Mouse (Mus musculus): ENCODE data around the gene Mdga2. TPM values are rescaled to one million over a fixed set of nuclear protein-coding genes. Genes with fewer than 3 reads are reported as not detected.

The Mdga2 gene
- total and polyA plus RNA-seq, 3 experiments, result 2.1 TPM; not detected in 2

GRCm38 (mm10) chr12:66888636-66889035 is 333.7 kb downstream of the Mdga2 start:
- no peak overlapping the region for H3K4me3 ChIP-seq (ENCODE audit: control insufficient read depth in 1 of 2, insufficient read depth in 1 of 2, low read depth in 2 of 2, low read length in 2 of 2)

GRCm38 (mm10) chr12:66866199-66866598 is 356.1 kb downstream of the Mdga2 start:
- no peaks in the 10 kb centered on the region for H3K9me3 ChIP-seq (replicated peaks; ENCODE audit: insufficient read depth, low read length)
- H3K27me3 ChIP-seq (ENCODE audit: control insufficient read depth in 1 of 2, insufficient read depth in 2 of 2, low read length in 2 of 2), result no peaks in the 10 kb centered on the region
- DNase-seq (ENCODE audit: low read depth, low spot score), result no peak
- no peak overlapping the region for H3K4me3 ChIP-seq (ENCODE audit: control insufficient read depth in 1 of 2, insufficient read depth in 1 of 2, low read depth in 2 of 2, low read length in 2 of 2)
- H3K79me2 ChIP-seq (ENCODE audit: control insufficient read depth, insufficient read depth, low read length, poor library complexity), result no peaks in the 10 kb centered on the region
- H3K9ac ChIP-seq (ENCODE audit: control insufficient read depth, low read depth, low read length, poor library complexity, severe bottlenecking), result no peak overlapping the region
- TF ChIP-seq MAX (IDR thresholded peaks at IDR 0.05; ENCODE audit: low read length) (no peak), MAFK (IDR thresholded peaks at IDR 0.05; ENCODE audit: borderline replicate concordance, low read depth, low read length) (no peak), TCF12 (IDR thresholded peaks at IDR 0.05; ENCODE audit: low read depth, low read length) (no peak), ELF1 (IDR thresholded peaks at IDR 0.05; ENCODE audit: low read depth, low read length) (no peak), HCFC1 (IDR thresholded peaks at IDR 0.05; ENCODE audit: low read depth, low read length) (no peak), CTCF (IDR thresholded peaks at IDR 0.05 in 2 of 3, conservative IDR thresholded peaks at IDR 0.05 in 1 of 3; ENCODE audit: control insufficient read depth in 1 of 3, insufficient read depth in 1 of 3, low read depth in 2 of 3, low read length in 3 of 3, poor library complexity in 1 of 3, severe bottlenecking in 1 of 3) (no peak), POLR2AphosphoS5 (IDR thresholded peaks at IDR 0.05; ENCODE audit: borderline replicate concordance, low read depth, low read length) (no peak), USF1 (IDR thresholded peaks at IDR 0.05; ENCODE audit: low read depth, low read length) (no peak), CHD2 (IDR thresholded peaks at IDR 0.05; ENCODE audit: low read length) (no peak), NELFE (IDR thresholded peaks at IDR 0.05; ENCODE audit: low read depth, low read length) (no peak), TBP (IDR thresholded peaks at IDR 0.05; ENCODE audit: low read depth, low read length) (no peak), KAT2A (conservative IDR thresholded peaks at IDR 0.05; ENCODE audit: low read depth, low read length) (no peak), USF2 (IDR thresholded peaks at IDR 0.05; ENCODE audit: borderline replicate concordance in 1 of 2, insufficient read depth in 1 of 2, low read depth in 1 of 2, low read length in 2 of 2) (no peak), MYC (IDR thresholded peaks at IDR 0.05; ENCODE audit: low read depth, low read length) (no peak), ETS1 (IDR thresholded peaks at IDR 0.05; ENCODE audit: low read depth, low read length) (no peak), MAZ (IDR thresholded peaks at IDR 0.05; ENCODE audit: low read depth, low read length) (no peak), MEF2A (IDR thresholded peaks at IDR 0.05; ENCODE audit: extremely low read depth, insufficient replicate concordance, low read depth, low read length, poor library complexity, severe bottlenecking) (no peak), SIN3A (IDR thresholded peaks at IDR 0.05; ENCODE audit: low read length) (no peak)
- no peaks in the 10 kb centered on the region for H3K36me3 ChIP-seq (ENCODE audit: control insufficient read depth in 1 of 2, insufficient read depth in 2 of 2, low read length in 2 of 2)
- H3K4me1 ChIP-seq (ENCODE audit: control insufficient read depth in 1 of 2, insufficient read depth in 2 of 2, low read length in 2 of 2), result no peaks in the 10 kb centered on the region
- no peak overlapping the region for H3K27ac ChIP-seq (ENCODE audit: control insufficient read depth, low read depth, low read length)

More at GRCm38 (mm10) chr12:66888636-66889035, 333.7 kb downstream of the Mdga2 start:
- H3K27ac ChIP-seq (ENCODE audit: control insufficient read depth, low read depth, low read length), result no peak overlapping the region
- no peaks in the 10 kb centered on the region for H3K36me3 ChIP-seq (ENCODE audit: control insufficient read depth in 1 of 2, insufficient read depth in 2 of 2, low read length in 2 of 2)
- no peak for DNase-seq (ENCODE audit: low read depth, low spot score)
- no peaks in the 10 kb centered on the region for H3K9me3 ChIP-seq (replicated peaks; ENCODE audit: insufficient read depth, low read length)
- H3K27me3 ChIP-seq (ENCODE audit: control insufficient read depth in 1 of 2, insufficient read depth in 2 of 2, low read length in 2 of 2), result no peaks in the 10 kb centered on the region
- no peaks in the 10 kb centered on the region for H3K79me2 ChIP-seq (ENCODE audit: control insufficient read depth, insufficient read depth, low read length, poor library complexity)
- H3K9ac ChIP-seq (ENCODE audit: control insufficient read depth, low read depth, low read length, poor library complexity, severe bottlenecking), result no peak overlapping the region
- no peaks in the 10 kb centered on the region for H3K4me1 ChIP-seq (ENCODE audit: control insufficient read depth in 1 of 2, insufficient read depth in 2 of 2, low read length in 2 of 2)
- no peak for TF ChIP-seq NELFE (IDR thresholded peaks at IDR 0.05; ENCODE audit: low read depth, low read length)
- no peak for TF ChIP-seq TBP (IDR thresholded peaks at IDR 0.05; ENCODE audit: low read depth, low read length)
- TF ChIP-seq CHD1 (IDR thresholded peaks at IDR 0.05; ENCODE audit: low read depth, low read length), result no peak
- TF ChIP-seq ZNF384 (IDR thresholded peaks at IDR 0.05; ENCODE audit: low read depth, low read length), result no peak
- no peak for TF ChIP-seq MAX (IDR thresholded peaks at IDR 0.05; ENCODE audit: low read length)
- no peak for TF ChIP-seq ZMIZ1 (IDR thresholded peaks at IDR 0.05; ENCODE audit: low read depth, low read length)
- TF ChIP-seq MAFK (IDR thresholded peaks at IDR 0.05; ENCODE audit: borderline replicate concordance, low read depth, low read length), result no peak
- no peak for TF ChIP-seq TAL1 (IDR thresholded peaks at IDR 0.05; ENCODE audit: low read length)
